Mouse (Mus musculus): Measurements from ENCODE around the gene Gm26661.
A peak's percentile ranks its signal among the peaks of the same experiment; 100 is the strongest.

Gm26661 gene

DNA sequence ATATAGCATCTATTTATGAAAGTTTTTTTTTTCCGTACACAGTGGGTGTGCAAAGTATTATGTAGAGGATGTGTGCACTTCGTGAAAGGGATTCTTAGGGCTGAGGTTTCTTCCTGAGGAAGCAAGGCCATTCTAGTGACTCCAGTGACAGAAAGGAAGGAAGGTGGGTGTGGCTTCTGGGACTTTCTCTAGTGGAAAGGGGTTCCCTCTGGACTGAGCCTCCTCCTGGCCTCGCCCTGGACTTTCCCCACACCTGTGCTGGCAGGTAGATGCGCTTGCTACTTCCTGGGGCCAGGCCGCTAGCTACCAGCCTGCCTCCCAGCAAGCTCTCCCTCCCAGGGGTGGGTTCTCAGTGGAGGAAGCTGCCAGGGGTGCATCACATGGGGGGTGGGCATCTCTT is 28.1 kb downstream of the Gm26661 start:
- no peak for DNase-seq (ENCODE audit: extremely low spot score)

DNA sequence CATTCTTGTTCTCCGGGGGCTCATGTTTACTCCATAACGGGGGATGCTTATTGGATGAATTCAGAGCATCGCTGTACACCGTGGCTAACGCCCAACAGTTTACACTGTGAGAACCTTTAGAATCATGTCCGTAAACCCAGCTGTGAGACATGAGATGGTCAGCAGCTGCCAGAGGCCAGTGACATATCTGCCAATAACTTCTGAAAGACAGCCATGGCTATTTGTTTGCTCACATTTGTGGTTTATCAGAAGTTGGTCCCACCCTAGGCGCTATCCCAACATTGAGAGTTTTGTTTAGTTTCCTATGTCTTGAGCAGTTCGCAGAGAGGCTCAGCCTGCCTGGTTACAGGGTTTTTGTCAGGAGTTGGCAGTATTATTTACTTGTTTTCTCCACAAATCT is 30.0 kb downstream of the Gm26661 start:
- no peak for DNase-seq (ENCODE audit: extremely low spot score)

DNA sequence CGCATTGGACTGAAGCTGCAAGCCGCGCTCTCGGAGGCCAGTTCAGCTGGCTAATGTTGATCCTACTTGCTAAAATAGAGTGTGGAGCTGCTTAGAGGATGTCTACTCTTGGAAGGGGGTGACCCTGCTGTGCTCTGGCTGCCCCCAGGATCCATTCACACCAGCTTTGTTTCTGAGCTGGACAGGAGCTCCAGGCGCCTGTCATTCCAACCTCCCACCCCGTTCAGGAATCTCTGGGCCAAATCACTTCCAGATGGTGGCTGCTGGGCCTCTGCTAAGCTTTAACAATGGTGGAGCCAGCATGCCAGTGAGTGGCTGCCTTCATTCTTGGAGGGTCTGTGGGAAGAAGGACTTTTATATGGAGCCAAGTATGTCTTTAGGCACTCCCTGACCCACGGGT is 31.3 kb downstream of the Gm26661 start:
- DNase-seq (ENCODE audit: extremely low spot score) = peak; percentile 79

DNA sequence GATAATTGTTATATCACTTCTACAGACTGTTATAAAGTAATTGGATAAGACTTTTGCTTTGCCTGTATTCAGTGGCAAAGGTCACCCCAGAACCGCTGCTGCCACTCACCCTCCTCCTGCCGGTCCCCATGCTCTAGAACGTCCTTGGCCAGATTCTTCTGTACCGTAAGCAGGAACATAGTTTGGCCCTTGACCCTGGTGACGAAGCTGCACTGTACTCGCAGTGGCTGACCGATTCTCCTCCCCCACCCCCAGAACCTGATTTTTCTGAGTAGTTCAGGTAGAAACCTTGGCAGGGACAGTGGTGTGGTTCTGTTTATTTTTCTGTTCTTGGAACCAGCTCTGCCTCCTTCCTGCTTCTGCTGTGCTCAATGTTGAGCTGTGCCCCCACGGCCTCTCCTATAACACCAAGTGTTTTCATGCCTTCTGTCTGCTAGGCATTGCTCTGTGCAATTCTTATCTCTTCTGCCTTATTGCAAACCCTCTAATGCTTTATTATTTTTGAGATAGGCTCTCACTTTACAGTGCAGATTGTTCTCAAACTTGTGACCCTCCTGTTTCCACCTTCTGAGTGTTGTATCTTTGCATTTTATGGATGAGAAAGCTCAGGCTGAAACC is 33.4 kb downstream of the Gm26661 start:
- DNase-seq (ENCODE audit: extremely low spot score) = no peak

DNA sequence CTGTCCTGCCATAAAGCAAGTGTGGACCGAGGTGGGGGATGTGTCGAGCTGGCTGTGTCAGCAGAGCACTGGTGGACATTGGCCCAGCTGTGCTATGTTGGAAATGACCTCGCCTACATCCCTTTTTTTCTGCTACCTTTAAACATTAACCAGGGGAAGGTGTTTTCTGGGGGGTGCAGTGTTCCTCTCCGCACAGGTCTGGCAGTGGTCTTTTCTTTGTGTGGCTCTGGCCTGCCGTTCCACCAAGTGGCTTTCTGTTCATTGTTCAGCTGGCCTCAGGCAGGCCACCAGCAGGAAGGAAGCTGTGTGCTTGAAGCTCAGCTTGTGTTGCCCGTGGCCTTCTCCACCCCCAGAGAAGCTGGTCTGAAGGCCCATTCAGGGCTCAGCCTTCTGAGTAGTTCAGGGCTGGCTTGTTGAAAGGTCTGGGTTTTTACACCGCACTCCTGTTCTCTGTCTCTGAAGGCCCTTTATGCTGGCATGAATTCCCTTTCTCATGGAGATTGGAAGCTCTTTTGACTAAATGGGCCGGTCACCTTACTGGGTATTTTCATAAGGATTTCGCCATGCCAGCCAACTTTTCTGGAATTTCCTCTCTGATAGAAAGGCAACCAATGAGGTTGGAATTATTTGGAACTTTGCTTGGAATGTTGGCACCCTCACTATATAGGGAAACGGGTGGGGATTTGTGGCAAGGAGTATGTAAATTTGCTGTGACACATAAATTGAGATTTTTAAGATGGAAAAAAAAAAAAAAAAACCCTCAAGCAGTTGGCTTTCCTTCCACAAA is 35.0 kb downstream of the Gm26661 start:
- DNase-seq (ENCODE audit: extremely low spot score) = peak; percentile 37

DNA sequence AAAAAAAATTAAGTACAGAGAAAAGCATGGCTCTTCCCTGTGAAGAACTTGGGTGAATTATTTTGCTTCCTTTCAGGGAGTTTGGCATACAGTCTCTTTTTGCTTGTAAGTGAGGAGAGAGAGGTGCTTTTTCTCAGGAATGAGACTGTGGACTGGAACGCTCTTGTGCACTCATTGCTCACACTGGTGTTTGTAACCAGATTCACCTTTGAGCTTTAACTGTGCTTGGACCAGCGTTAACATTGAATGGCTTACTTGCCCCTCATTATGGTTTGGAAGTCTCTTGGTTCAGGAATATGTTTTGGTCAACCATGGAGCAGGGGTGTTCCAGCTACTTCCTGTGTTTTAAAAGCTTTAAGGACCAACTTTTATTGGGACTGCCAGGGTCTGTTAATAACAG is 37.8 kb downstream of the Gm26661 start:
- no peak for DNase-seq (ENCODE audit: extremely low spot score)

DNA sequence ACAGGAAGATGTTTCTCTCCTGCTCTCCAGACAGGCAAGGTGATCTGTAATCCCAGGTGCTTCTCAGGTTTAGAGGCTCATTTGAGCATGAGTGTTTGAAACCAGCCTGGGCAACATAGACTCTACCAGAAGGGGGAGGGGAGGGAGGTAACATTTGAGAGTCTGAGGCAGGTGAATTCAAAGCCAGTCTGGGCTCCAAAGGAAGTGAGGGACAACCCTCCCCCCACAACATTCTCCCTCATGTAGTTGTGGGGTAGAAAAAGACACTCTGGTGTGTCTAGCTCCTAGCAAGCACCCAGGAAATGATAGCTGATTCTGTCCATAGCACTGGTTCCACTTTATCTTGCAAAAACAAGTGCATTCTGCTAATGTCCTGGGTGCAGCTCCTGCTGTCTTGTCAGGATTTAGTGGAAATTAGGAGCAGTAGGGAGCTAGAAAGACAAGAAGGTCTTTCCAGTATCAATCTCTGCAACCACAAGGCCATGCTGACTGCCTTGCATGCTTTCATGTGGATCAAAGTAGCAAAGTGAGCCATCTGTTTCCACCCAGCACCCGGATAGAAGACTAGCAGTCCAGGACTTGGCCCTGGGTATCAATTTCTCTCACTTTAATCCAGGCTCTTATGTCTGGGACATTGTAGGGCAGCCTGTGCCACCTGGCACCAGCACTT is 40.5 kb downstream of the Gm26661 start:
- no peak for DNase-seq (ENCODE audit: extremely low spot score)

DNA sequence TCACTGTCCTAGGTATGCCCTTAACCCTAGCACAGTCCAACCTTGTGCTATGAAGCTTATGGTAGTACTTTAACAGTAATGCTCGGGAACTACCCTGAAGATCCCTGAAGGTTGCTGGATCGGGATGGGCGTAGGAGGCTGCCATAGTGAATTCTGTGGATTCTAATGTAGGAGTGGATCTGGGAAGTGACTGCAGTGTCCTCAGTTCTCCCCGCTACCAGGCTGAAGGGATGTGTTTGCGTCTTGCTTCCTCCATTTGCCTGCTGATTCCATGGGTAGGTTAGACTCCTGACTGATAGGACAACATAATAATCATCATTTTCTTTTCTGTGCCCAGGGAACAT is 41.0 kb downstream of the Gm26661 start:
- no peak for DNase-seq (ENCODE audit: extremely low spot score)

DNA sequence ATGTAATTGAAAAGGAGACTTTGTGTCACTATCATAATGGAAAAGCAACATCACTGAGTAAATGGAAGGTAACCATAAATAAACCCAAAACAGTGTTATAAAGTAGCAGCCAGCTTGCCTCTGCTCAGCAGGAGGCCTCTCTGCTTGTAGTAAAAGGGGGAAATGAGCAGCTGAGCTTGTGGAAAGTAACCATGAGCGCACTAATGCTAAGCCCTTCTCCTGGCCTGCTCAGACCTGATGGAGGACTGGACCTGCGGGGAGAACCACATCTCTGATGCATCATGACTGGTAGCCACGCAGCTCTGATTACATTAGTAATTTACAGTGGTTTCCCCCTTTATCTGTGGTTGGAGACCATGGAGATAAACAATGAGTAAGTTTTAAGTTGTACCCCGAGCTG is 42.1 kb downstream of the Gm26661 start:
- no peak for DNase-seq (ENCODE audit: extremely low spot score)

DNA sequence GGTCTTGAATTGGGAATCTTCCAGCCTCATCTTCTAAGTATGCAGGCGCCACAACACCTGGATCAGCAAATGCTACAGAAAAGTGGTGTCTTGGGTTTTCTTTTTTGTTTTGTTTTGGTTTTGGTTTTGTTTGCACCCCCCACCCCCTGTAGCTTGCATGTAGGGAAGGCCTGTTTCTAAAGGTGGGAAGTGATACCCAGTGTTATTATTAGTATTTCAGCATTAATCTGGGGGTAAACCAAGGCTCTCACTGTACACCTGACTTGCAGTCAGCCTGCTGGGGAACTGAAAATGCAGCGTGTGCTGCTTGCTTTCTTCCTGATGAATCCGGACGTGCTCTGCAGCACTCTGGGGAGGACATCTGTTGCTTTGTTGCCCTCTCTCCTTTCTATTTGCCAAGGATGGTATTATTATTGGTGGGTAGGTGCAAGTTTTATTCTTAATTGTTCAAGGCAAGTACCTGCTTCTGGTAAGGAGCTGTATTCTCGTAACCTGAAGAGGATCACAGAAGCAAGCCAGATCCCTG is 47.2 kb downstream of the Gm26661 start:
- DNase-seq (ENCODE audit: extremely low spot score) = no peak

DNA sequence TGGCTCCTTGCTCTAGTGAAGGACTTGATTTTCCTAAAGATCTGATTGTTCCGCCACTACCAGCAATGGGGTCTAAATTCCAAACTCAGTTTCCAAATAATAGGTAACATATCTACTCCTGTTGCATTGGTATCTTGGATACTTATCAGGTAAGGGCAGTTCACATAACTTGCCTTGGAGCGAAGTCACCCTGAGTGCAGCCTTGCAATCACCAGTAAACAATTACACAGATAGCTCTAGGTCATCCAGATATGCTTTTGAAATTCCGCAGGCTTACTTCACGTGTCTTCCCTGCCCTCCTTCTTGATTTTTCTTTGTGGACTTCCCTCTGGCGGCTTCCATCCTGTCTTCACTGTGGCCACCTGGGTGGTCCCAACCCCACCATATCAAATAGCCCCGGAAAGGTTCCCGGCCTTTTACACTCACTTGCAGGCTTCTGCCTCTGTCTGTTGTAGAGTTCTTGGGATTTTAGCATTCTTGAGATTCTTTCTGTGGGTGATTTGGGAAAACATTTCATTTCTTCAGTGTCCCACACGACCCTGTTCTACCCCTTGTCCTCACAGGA is 48.6 kb downstream of the Gm26661 start:
- no peak for DNase-seq (ENCODE audit: extremely low spot score)
